ENCODE assay signal across 13 mouse cellular contexts in genomic region chr2:167826922-167827703, GRCm38 (mm10).
A peak's percentile ranks its signal among the peaks of the same experiment; 100 is the strongest.
DNase-seq lines count a peak whose midpoint lies in the region; ATAC-seq and TF ChIP-seq lines count a peak whose summit lies in the region.
"Had no signal": no experiment of that assay in that cellular context is flagged by ENCODE, and none has a peak within 500 bp of the region (broad histone marks: within the 10 kb centered on the region; RNA-seq: fewer than 3 reads in every experiment).

No protein-coding gene starts in this region.

- peak overlapping the region; percentile 32; the same call in 1 of the 2 replicates for H3K4me3 ChIP-seq in gastrocnemius, adult 2 months
- H3K4me3 ChIP-seq in embryonic facial prominence, embryonic 12.5 days: no peak overlapping the region
- no peak overlapping the region for H3K4me3 ChIP-seq in heart, embryonic 15.5 days
- H3K4me3 ChIP-seq: hindbrain, embryonic 12.5 days had no signal

- H3K9ac ChIP-seq in embryonic facial prominence, embryonic 12.5 days: no peak overlapping the region
- H3K9ac ChIP-seq in heart, embryonic 15.5 days: no peak overlapping the region
- H3K9ac ChIP-seq: hindbrain, embryonic 12.5 days had no signal

- H3K27me3 ChIP-seq in embryonic facial prominence, embryonic 12.5 days: no peaks in the 10 kb centered on the region
- no peaks in the 10 kb centered on the region for H3K27me3 ChIP-seq in heart, embryonic 15.5 days
- H3K27me3 ChIP-seq: hindbrain, embryonic 12.5 days had no signal

- TF ChIP-seq CTCF in gastrocnemius, adult 2 months (IDR thresholded peaks at IDR 0.05): no peak

- no peaks in the 10 kb centered on the region for H3K9me3 ChIP-seq in embryonic facial prominence, embryonic 12.5 days
- H3K9me3 ChIP-seq in heart, embryonic 15.5 days (replicated peaks): no peaks in the 10 kb centered on the region
- H3K9me3 ChIP-seq: G1E; hindbrain, embryonic 12.5 days had no signal

- no peaks in the 10 kb centered on the region for H3K36me3 ChIP-seq in embryonic facial prominence, embryonic 12.5 days
- H3K36me3 ChIP-seq in heart, embryonic 15.5 days: no peaks in the 10 kb centered on the region
- H3K36me3 ChIP-seq: G1E; hindbrain, embryonic 12.5 days had no signal

- WGBS in embryonic facial prominence, embryonic 12.5 days: 42% methylated on average over 12 of the region's 12 CpGs
- WGBS in heart, embryonic 15.5 days: 38% methylated on average over 12 of the region's 12 CpGs

- no peak overlapping the region for H3K4me2 ChIP-seq in embryonic facial prominence, embryonic 12.5 days (replicated peaks)
- no peak overlapping the region for H3K4me2 ChIP-seq in heart, embryonic 15.5 days
- H3K4me2 ChIP-seq: hindbrain, embryonic 12.5 days had no signal

- peak overlapping the region; percentile 97 for H3K27ac ChIP-seq in gastrocnemius, adult 2 months
- 0 out of 2 replicates have a peak overlapping the region, but pooled peaks have one; percentile 6 for H3K27ac ChIP-seq in embryonic facial prominence, embryonic 12.5 days
- H3K27ac ChIP-seq in heart, embryonic 15.5 days: peak overlapping the region; percentile 49
- H3K27ac ChIP-seq: hindbrain, embryonic 12.5 days had no signal

- intact Hi-C loops in gastrocnemius, adult 2 months (cut with DNase I): no loop called here
- intact Hi-C loops in gastrocnemius, postnatal 36 days (cut with DNase I): loop anchor here (2.0 to 5.0 kb wide), 3 partner anchors 24 to 135 kb away; no protein-coding TSS in a partner anchor

- ATAC-seq in embryonic facial prominence, embryonic 12.5 days (ENCODE audit: insufficient number of reproducible peaks, insufficient read depth, low FRiP score, low TSS enrichment): no peak
- ATAC-seq in heart, embryonic 15.5 days (replicated peaks; ENCODE audit: insufficient number of reproducible peaks, insufficient read depth, low FRiP score, low read depth): no peak

- DNase-seq in gastrocnemius, adult 2 months: peak; percentile 85
- DNase-seq in gastrocnemius, postnatal 36 days: no peak
- peak; percentile 47 for DNase-seq in lung, postnatal 25 days (ENCODE audit: low spot score)
- DNase-seq in ovary, adult 18-20 months (ENCODE audit: low spot score): no peak
- no peak for DNase-seq in spleen, postnatal 10 days (ENCODE audit: low spot score in 2 of 2)
- DNase-seq in thymus, postnatal 0 days (ENCODE audit: low spot score): no peak
- DNase-seq: kidney, adult 9 months; left cerebral cortex, postnatal 4 days; spleen, adult 18-20 months had no signal

- peaks cover 27% of the 10 kb centered on the region for H3K4me1 ChIP-seq in embryonic facial prominence, embryonic 12.5 days
- H3K4me1 ChIP-seq in heart, embryonic 15.5 days (replicated peaks): peaks cover 43% of the 10 kb centered on the region

Comparison
In these comparisons a context has a peak if more than half of its experiments do, and no peak if none do; other contexts are left out.
1. DNase-seq: peak in gastrocnemius, adult 2 months (single experiment) and lung, postnatal 25 days (single experiment); none in gastrocnemius, postnatal 36 days (0 of 2), ovary, adult 18-20 months (single experiment), spleen, postnatal 10 days (0 of 2) and thymus, postnatal 0 days (single experiment).
2. H3K27ac ChIP-seq: peak in every context shown above with its lines; median percentile 97 in gastrocnemius, adult 2 months; 49 in heart, embryonic 15.5 days; 6 in embryonic facial prominence, embryonic 12.5 days.